Mouse (Mus musculus) heart, postnatal 0 days (tissue): ENCODE measurements around the gene Eef2k.
A peak's percentile ranks its signal among the peaks of the same experiment; 100 is the strongest.

Experiments used
- CTCF ChIP-seq: IDR thresholded peaks from 2 replicates; pipeline ENCODE4 v1.5.1; 2016; ENCODE audit warnings: antibody characterized with exemption, control low read depth, low read depth
- EP300 ChIP-seq: IDR thresholded peaks from 2 replicates; pipeline ENCODE4 v1.6.1; 2016; ENCODE audit warnings: antibody characterized with exemption, low read depth

GRCm38 (mm10) chr7:120835449-120836359, 6.9 kb upstream of the Eef2k start:
- TF ChIP-seq CTCF (peak; percentile 95), EP300 (peak; percentile 69; the same call in 1 of the 2 replicates)
